Mouse (Mus musculus) kidney, embryonic 16.5 days (tissue): ENCODE measurements around the gene Qpctl. TPM values are rescaled to one million over a fixed set of nuclear protein-coding genes. Genes with fewer than 3 reads are reported as not detected.

Experiments used
- ATAC-seq: fragments of 200-750 bp; cut with Nextera tagmentation; 2 replicates; pipeline ENCODE4 v1.8.0; 2017; ENCODE audit warnings: moderate TSS enrichment; ENCODE audit not compliant: low FRiP score, low TSS enrichment
- H3K27ac ChIP-seq: fragments of 300-500 bp; sonication (generic); 2 replicates; pipeline ENCODE4 v1.5.1; 2014; ENCODE audit warnings: low read length
- H3K27me3 ChIP-seq: fragments of 300-500 bp; sonication (generic); 2 replicates; pipeline ENCODE4 v1.6.1; 2014; ENCODE audit warnings: low read length, control low read depth, mixed read lengths; ENCODE audit not compliant: insufficient read depth
- H3K36me3 ChIP-seq: fragments of 300-500 bp; sonication (generic); 2 replicates; pipeline ENCODE4 v1.6.1; 2014; ENCODE audit warnings: low read length, control low read depth, mixed read lengths; ENCODE audit not compliant: insufficient read depth
- H3K4me1 ChIP-seq: fragments of 300-500 bp; sonication (generic); 2 replicates; pipeline ENCODE4 v1.6.1; 2014; ENCODE audit warnings: low read length, control low read depth, mixed read lengths; ENCODE audit not compliant: insufficient read depth
- H3K4me2 ChIP-seq: fragments of 300-500 bp; sonication (generic); replicated peaks from 2 replicates; pipeline ENCODE4 v1.6.1; 2014; ENCODE audit warnings: low read depth, low read length
- H3K4me3 ChIP-seq: fragments of 300-500 bp; sonication (generic); 2 replicates; pipeline ENCODE4 v1.5.1; 2014; ENCODE audit warnings: mild to moderate bottlenecking, low read length
- H3K9ac ChIP-seq: fragments of 300-500 bp; sonication (generic); replicated peaks from 2 replicates; pipeline ENCODE4 v1.6.1; 2014; ENCODE audit warnings: low read length
- H3K9me3 ChIP-seq: fragments of 300-500 bp; sonication (generic); 2 replicates; pipeline ENCODE4 v1.6.1; 2016; ENCODE audit warnings: low read length, control low read depth
- WGBS: fragments of 180-500 bp; shearing (Covaris S2); extraction: QIAGEN DNeasy Blood & Tissue Kit; methylation state at CpG from one replicate; pipeline ENCODE4 v1.1.7; 2014; 5-methylcytosine and 5-hydroxymethylcytosine counted together
- polyA plus RNA-seq: library from polyadenylated mRNA; unstranded; fragments of >200 nt; fragmentation: Nextera tagmentation; extraction: Ambion mirVana; gene quantifications from 2 replicates; pipeline ENCODE4 v1.2.1, GENCODE M21; 2015

Gene Qpctl
- polyA plus RNA-seq, result 15.1 and 16.1 TPM in 2 replicates

DNA sequence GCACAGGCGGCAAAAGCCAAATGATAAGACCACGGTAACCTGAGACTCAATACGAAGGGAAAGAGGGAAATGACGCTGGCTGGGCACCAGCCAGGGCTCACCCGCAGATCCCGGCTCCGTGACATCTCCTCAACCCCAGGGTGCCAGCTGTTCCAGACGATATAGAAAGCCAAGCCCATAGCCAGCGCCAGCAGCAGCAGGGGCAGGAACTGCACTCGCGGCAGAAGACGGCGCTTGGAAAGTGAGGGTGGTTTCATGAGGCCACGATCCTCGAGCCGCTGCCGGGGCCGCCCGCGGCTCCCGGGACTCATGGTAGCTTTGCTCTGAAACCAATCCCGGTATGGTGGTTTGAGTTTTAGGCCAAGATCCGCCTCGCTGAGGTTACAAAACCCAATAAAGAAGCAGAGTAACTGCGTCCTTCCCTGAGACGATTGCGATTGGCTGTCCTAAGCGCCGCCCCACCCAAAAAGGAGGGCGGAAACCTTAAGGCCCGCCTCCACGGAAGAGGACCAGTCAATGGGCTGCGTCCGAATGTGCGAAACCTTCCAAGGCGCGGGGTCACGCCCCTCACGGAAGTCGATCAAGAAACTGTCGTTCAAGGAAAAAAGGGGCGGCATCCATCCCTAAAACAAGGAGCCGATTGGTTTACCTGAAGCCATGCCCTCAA lies at the start of gene Qpctl:
TSS of gene Qpctl (minus strand) at position 417 of the 667 bp plus-strand sequence.
- Histone ChIP-seq H3K4me1 (peaks cover 17% of the 10 kb centered on the region), H3K27me3 (no peaks in the 10 kb centered on the region), H3K27ac (peak within 1 kb of the TSS; percentile 94), H3K4me3 (peak within 1 kb of the TSS; percentile 86), H3K9ac (peak within 1 kb of the TSS; percentile 85), H3K4me2 (peak within 1 kb of the TSS; percentile 85), H3K36me3 (peaks cover 25% of the 10 kb centered on the region), H3K9me3 (no peaks in the 10 kb centered on the region)
- peak; percentile 97 for ATAC-seq
- under 1% methylated on average over 43 of the region's 43 CpGs for WGBS

DNA sequence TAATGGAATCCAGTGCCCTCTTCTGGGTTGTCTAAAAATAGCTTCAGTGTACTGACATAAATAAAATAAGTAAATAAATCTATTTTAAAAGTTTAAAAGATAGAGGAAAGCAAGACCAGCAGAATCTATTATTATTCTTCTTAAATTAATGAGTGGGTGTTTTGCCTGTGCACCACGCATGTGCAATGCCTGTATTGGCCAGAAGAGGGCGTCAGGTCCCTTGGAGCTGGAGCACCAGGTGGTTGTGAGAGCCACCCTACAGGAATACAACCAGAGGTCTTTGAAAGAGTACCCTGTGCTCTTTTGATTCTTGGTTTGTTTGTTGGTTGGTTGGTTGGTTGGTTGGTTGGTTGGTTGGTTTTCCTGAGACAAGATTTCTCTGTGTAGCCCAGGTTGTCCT lies 48.9 kb upstream of the Qpctl start:
- peaks cover 46% of the 10 kb centered on the region for H3K36me3 ChIP-seq
- ATAC-seq, result no peak
- no peak overlapping the region for H3K4me3 ChIP-seq
- no peaks in the 10 kb centered on the region for H3K4me1 ChIP-seq
- no peak overlapping the region for H3K4me2 ChIP-seq
- 0 out of 2 replicates have a peak, but pooled peaks cover 4% of the 10 kb centered on the region for H3K9me3 ChIP-seq
- no peak overlapping the region for H3K27ac ChIP-seq
- H3K27me3 ChIP-seq, result no peaks in the 10 kb centered on the region
- no peak overlapping the region for H3K9ac ChIP-seq
- 35% methylated on average over 2 of the region's 2 CpGs for WGBS

DNA sequence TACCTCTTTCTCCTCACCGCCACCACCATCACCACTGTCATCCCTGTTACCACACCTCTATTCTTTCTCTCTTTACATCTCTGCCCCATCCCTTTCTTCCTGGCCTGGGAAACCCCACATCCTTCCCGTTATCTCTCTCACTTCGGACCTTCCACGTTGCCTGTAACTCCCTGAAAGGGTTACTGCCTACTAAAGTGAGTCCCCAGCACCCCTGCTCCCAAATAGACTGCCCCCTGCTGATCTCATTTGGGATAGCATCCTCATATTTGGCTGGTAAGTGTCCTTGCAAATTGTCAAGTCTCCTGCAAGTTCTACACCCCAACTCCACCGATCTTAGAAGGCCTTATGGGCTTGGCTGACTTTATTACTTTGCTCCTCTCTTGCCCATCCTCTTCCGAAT lies 47.6 kb upstream of the Qpctl start:
- WGBS, result 63% methylated on average over 6 of the region's 6 CpGs
- H3K9ac ChIP-seq, result no peak overlapping the region
- H3K27ac ChIP-seq, result no peak overlapping the region
- H3K4me2 ChIP-seq, result no peak overlapping the region
- H3K27me3 ChIP-seq, result no peaks in the 10 kb centered on the region
- H3K4me1 ChIP-seq, result no peaks in the 10 kb centered on the region
- H3K4me3 ChIP-seq, result no peak overlapping the region
- H3K36me3 ChIP-seq, result peaks cover 53% of the 10 kb centered on the region
- ATAC-seq, result no peak
- 0 out of 2 replicates have a peak, but pooled peaks cover 4% of the 10 kb centered on the region for H3K9me3 ChIP-seq

DNA sequence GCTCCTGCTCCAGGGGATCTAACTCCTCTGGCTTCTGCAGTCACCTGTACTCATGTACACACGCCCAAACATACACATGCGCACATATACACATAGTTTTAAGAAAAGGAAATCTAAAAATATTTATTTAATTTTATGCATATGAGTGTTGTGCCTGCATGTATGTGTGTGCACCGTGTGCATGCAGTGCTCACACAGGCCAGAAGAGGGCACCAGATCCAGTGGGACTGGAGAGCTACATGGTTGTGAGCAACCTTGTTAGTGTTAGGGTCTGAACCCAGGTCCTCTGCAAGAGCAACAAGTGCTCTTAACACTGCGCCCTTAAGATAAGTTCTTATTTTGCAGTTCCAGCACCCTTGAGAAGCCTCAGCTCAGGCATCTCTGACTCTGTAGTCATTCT lies 45.6 kb upstream of the Qpctl start:
- Histone ChIP-seq H3K4me3 (no peak overlapping the region), H3K4me1 (no peaks in the 10 kb centered on the region), H3K9me3 (0 out of 2 replicates have a peak, but pooled peaks cover 4% of the 10 kb centered on the region), H3K27me3 (no peaks in the 10 kb centered on the region), H3K36me3 (peaks cover 59% of the 10 kb centered on the region), H3K4me2 (no peak overlapping the region), H3K9ac (no peak overlapping the region), H3K27ac (no peak overlapping the region)
- no peak for ATAC-seq
- 94% methylated on average over 4 of the region's 4 CpGs for WGBS

DNA sequence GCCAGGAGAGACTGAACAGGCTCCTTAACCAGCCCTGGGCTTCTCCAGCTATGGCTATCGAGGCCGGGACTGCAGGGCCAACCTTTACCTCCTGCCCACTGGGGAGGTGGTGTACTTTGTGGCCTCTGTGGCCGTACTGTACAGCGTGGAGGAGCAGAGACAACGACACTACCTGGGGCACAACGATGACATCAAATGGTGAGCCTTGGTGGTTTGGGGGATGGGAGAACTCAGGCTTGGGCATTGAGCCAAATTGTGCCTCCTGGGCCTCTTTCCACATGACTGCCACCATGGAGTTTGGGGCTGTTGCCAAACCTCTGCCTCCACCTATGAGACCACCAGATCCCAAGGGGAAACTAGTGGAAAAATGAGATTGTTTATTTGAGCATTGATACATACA lies 35.7 kb upstream of the Qpctl start:
- H3K4me3 ChIP-seq, result no peak overlapping the region
- peaks cover 23% of the 10 kb centered on the region for H3K4me1 ChIP-seq
- H3K9me3 ChIP-seq, result no peaks in the 10 kb centered on the region
- H3K27ac ChIP-seq, result peak overlapping the region; percentile 70
- WGBS, result 55% methylated on average over 6 of the region's 6 CpGs
- no peak for ATAC-seq
- H3K4me2 ChIP-seq, result no peak overlapping the region
- H3K27me3 ChIP-seq, result peaks cover 8% of the 10 kb centered on the region
- 0 out of 2 replicates have a peak overlapping the region, but pooled peaks have one; percentile 18 for H3K9ac ChIP-seq
- peaks cover 21% of the 10 kb centered on the region for H3K36me3 ChIP-seq

DNA sequence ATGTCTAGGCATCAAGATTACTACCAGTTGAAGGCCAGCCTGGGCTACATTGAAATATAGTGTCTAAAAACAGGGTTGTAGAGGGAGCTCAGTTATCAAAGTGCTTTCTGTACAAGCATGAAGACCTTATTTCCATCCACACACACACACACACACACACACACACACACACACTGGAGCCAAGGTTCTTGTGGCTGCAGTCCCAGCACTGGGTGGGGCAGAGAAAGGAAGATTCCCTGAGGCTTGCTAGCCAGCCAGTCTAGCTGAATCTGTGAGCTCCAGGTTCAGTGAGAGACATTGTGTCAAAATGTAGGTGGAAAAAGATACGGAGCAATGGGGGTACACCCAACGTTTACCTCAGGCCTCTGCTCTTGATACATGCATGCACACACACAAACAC lies 35.2 kb upstream of the Qpctl start:
- H3K9ac ChIP-seq, result no peak overlapping the region
- H3K27me3 ChIP-seq, result peaks cover 13% of the 10 kb centered on the region
- H3K4me2 ChIP-seq, result no peak overlapping the region
- WGBS, result 77% methylated on average over 2 of the region's 2 CpGs
- H3K27ac ChIP-seq, result peak overlapping the region; percentile 70
- H3K9me3 ChIP-seq, result no peaks in the 10 kb centered on the region
- no peak for ATAC-seq
- peaks cover 21% of the 10 kb centered on the region for H3K36me3 ChIP-seq
- peaks cover 27% of the 10 kb centered on the region for H3K4me1 ChIP-seq
- no peak overlapping the region for H3K4me3 ChIP-seq

DNA sequence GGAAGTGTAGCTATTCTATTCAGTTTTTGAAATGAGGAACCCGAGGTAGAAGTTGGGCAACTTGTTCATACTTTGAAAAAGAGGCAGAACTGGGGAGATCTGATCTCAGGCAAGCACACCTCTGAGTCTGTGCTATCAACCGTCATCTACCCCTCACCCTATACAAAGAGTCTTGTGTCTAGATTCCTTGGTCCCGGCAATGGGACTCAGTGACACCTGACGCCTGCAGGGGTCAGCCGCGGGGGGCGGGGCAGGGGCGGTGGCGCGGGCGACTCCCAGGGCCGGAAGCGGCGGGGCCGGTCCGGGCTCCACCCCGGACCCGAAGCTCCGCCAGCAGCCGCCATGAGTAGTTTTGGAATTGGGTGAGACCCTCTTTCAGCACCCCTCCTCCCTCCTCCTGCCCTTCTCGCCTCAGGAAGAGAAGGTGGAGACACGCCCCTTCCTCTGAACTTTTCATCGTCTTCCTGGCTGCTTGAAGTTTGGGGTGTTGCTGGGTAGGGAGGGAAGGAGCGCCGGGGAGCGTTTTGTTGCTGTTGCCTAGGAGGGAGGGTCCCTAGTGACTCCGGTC lies 31.9 kb upstream of the Qpctl start:
- Histone ChIP-seq H3K4me2 (peak overlapping the region; percentile 83), H3K4me1 (peaks cover 46% of the 10 kb centered on the region), H3K9me3 (peaks cover 6% of the 10 kb centered on the region), H3K27ac (peak overlapping the region; percentile 57), H3K27me3 (peaks cover 46% of the 10 kb centered on the region), H3K4me3 (peak overlapping the region; percentile 69), H3K9ac (peak overlapping the region; percentile 83), H3K36me3 (peaks cover 1% of the 10 kb centered on the region; the same call in 1 of the 2 replicates)
- peak; percentile 50 for ATAC-seq
- 2% methylated on average over 26 of the region's 27 CpGs for WGBS

DNA sequence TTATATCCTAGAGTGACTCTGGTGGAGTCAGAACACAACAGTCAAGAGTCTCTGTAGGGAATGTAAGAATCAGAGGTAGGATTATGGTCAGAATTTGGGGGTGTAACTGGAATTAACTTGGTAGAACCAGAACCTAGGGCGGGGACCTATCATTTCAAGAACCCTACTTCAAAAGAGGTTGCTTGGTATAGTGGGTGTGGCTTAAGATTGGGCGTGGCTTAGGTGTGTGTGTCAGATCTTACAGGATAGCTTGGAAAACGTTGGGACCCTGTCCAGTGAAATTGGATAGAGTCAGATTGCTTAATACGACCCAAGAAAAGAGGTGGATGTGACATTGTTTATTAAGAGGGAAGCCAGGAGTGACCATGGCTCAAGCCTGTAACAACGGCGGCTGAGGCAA lies 30.8 kb upstream of the Qpctl start:
- H3K36me3 ChIP-seq, result no peaks in the 10 kb centered on the region
- no peak for ATAC-seq
- peaks cover 43% of the 10 kb centered on the region for H3K4me1 ChIP-seq
- H3K4me3 ChIP-seq, result no peak overlapping the region
- peak overlapping the region; percentile 32; the same call in 1 of the 2 replicates for H3K9ac ChIP-seq
- no peak overlapping the region for H3K27ac ChIP-seq
- 35% methylated on average over 6 of the region's 6 CpGs for WGBS
- H3K4me2 ChIP-seq, result peak overlapping the region; percentile 54
- peaks cover 53% of the 10 kb centered on the region for H3K27me3 ChIP-seq
- H3K9me3 ChIP-seq, result peaks cover 8% of the 10 kb centered on the region

DNA sequence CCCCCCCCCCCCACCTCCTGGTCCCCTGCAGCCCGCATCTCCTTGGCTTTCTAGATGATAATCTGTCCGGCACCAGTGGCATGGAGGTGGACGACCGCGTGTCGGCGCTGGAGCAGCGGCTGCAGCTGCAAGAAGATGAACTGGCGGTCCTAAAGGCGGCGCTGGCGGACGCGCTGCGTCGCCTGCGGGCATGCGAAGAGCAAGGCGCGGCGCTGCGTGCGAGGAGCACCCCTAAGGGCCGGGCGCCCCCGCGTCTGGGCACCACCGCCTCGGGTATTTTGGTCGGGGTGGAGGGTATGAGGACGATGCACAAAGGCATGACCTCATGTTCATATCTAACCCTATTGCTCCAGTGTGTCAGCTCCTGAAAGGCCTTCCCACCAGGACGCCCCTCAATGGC lies 30.1 kb upstream of the Qpctl start:
- Histone ChIP-seq H3K4me2 (peak overlapping the region; percentile 54), H3K27ac (no peak overlapping the region), H3K27me3 (peaks cover 57% of the 10 kb centered on the region), H3K9me3 (peaks cover 8% of the 10 kb centered on the region), H3K9ac (peak overlapping the region; percentile 32; the same call in 1 of the 2 replicates), H3K4me1 (peaks cover 35% of the 10 kb centered on the region), H3K36me3 (no peaks in the 10 kb centered on the region), H3K4me3 (peak overlapping the region; percentile 29)
- WGBS, result under 1% methylated on average over 29 of the region's 32 CpGs
- peak; percentile 3; the same call in 1 of the 2 replicates for ATAC-seq
